Mouse (Mus musculus): ENCODE results near the gene Zbtb1.
"Not testable (repeated sequence)": the region's sequence is repeated elsewhere in the genome, so short reads cannot be mapped to it uniquely, and the experiment has no call there.

Zbtb1 gene

GRCm38 (mm10) chr12:76404836-76405182, 34.7 kb downstream of the Zbtb1 start:
- DNase-seq (ENCODE audit: low read depth, low spot score), result no peak

GRCm38 (mm10) chr12:76405183-76405970, 35.3 kb downstream of the Zbtb1 start:
- DNase-seq (ENCODE audit: low read depth, low spot score), result no peak

- no peak for DNase-seq (ENCODE audit: low read depth, low spot score)
Measured at GRCm38 (mm10) chr12:76405971-76406370, 35.9 kb downstream of the Zbtb1 start.

GRCm38 (mm10) chr12:76407184-76407583, 37.1 kb downstream of the Zbtb1 start:
- DNase-seq (ENCODE audit: low read depth, low spot score), result no peak

- DNase-seq (ENCODE audit: low read depth, low spot score), result no peak
Measured at GRCm38 (mm10) chr12:76409166-76409565, 39.1 kb downstream of the Zbtb1 start.

GRCm38 (mm10) chr12:76415383-76416010, 45.4 kb downstream of the Zbtb1 start:
- no peak for DNase-seq (ENCODE audit: low read depth, low spot score)

GRCm38 (mm10) chr12:76417433-76417854, 47.4 kb downstream of the Zbtb1 start, which contains the start of gene Ppp1r36:
Gene Ppp1r36, plus strand, starts transcription at chr12:76417538.
- DNase-seq (ENCODE audit: low read depth, low spot score), result no peak

- DNase-seq (ENCODE audit: low read depth, low spot score), result no peak
Measured at GRCm38 (mm10) chr12:76418346-76418745, 48.3 kb downstream of the Zbtb1 start.

- DNase-seq (ENCODE audit: low read depth, low spot score), result no peak
Measured at GRCm38 (mm10) chr12:76425256-76425655, 55.2 kb downstream of the Zbtb1 start.

- DNase-seq (ENCODE audit: low read depth, low spot score), result no peak
Measured at GRCm38 (mm10) chr12:76427546-76427945, 57.5 kb downstream of the Zbtb1 start.

- DNase-seq (ENCODE audit: low read depth, low spot score), result no peak
Measured at GRCm38 (mm10) chr12:76430879-76431406, 60.9 kb downstream of the Zbtb1 start.

- DNase-seq (ENCODE audit: low read depth, low spot score), result no peak
Measured at GRCm38 (mm10) chr12:76431431-76431830, 61.4 kb downstream of the Zbtb1 start.

- no peak for DNase-seq (ENCODE audit: low read depth, low spot score)
Measured at GRCm38 (mm10) chr12:76434111-76434510, 64.0 kb downstream of the Zbtb1 start.

- no peak for DNase-seq (ENCODE audit: low read depth, low spot score)
Measured at GRCm38 (mm10) chr12:76435084-76435483, 65.0 kb downstream of the Zbtb1 start.

GRCm38 (mm10) chr12:76435549-76435948, 65.5 kb downstream of the Zbtb1 start:
- DNase-seq (ENCODE audit: low read depth, low spot score), result no peak

GRCm38 (mm10) chr12:76443488-76443887, 73.4 kb downstream of the Zbtb1 start:
- not testable (repeated sequence) for DNase-seq (ENCODE audit: low read depth, low spot score)

- no peak for DNase-seq (ENCODE audit: low read depth, low spot score)
Measured at GRCm38 (mm10) chr12:76444359-76444772, 74.3 kb downstream of the Zbtb1 start.

GRCm38 (mm10) chr12:76444862-76445261, 74.8 kb downstream of the Zbtb1 start:
- DNase-seq (ENCODE audit: low read depth, low spot score), result no peak

- no peak for DNase-seq (ENCODE audit: low read depth, low spot score)
Measured at GRCm38 (mm10) chr12:76446201-76446600, 76.1 kb downstream of the Zbtb1 start.

Measured in telencephalon, adult 2 months (tissue).